Mouse (Mus musculus) ovary, adult 10 weeks (tissue): Measurements from ENCODE around the gene Mrpl48. TPM values are rescaled to one million over a fixed set of nuclear protein-coding genes. Genes with fewer than 3 reads are reported as not detected.

ENCODE experiments used
- polyA plus RNA-seq: library from polyadenylated mRNA; stranded (reverse); fragments of 350-450 nt; fragmentation: Illumina TruSeq; extraction: RNeasy Lipid Tissue Mini Kit (QIAGEN cat#74804); gene quantifications from one replicate; pipeline ENCODE4 v1.2.3, GENCODE M21; 2014

Gene Mrpl48
- polyA plus RNA-seq: 67.6 TPM

DNA sequence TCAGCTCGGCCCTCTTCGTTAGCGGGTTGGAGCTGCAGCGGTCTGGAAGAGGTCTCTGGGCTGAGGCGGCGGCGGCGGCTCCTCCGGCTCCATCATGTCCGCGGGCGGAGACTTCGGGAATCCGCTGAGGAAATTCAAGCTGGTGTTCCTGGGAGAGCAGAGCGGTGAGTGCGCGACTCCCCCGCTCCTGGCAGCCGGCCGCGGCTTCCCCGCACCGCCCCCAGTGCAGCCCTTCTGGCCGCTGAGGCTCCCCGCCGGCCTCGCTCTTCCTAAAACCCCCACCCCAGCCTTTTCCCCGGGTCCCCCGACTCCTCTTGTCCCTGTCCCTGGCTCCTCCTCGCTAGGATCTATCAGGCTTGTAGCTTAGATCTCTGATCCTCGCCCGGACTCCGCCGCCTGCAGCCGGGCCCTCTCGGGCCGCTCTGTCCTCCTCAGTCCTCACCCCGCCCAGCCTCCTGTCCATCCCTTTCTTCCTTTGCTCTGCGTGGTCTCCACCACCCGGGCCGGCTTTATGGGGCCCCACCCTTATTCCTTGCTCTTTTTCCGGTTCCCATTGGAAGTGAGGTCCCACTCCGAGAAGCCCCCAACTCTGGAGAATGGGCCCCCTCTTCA is at the start of gene Mrpl48:
Gene Mrpl48, minus strand, starts transcription at position 172 of the 612 bp plus-strand sequence.

DNA sequence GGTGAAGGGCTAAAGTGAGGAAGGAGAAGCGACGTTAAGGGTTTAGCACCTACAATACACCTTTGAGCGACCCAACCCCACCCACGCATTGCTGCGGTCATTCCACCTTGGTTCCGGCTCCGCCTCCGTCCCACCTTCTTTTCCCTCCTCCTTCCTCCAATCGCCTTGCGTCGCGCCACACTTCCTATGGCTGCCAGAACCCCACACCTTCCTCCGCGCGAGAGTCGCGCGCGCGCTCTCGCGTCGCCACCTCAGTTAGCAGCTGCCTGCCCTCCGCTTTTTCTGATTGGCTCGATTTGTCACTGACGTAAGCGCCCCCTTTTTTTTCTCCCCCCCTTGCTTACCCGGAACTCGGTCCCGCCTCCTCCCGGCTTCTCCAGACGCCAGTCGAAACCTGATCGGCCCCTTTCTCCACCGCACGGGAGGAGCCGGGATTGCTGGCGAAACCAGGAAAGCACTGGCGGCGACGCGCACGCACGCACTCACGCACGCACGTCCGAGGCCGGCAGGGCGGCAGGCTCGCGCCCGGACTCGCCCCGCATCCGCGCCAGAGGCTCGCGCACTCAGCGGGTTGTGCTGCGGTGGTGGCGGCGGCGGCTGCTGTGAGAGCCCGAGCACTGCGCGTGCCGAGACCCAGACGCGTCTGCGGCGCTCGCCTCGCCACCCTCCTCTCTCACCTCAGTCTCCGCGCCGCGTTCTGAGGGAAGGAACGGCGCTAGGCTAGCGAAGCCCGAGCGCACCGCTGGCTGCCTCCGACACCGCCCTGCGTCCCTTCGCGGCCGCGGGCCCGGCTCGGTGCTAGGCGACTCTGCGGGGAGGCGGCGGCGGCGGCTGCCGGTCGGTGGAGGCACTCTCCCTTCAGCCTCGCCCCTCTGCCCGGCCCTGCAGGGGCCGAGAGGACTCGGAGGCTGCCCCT is 629 bp downstream of the Mrpl48 start, which contains the start of gene Rab6a:
Gene Rab6a, plus strand, starts transcription at position 197 of the 916 bp plus-strand sequence.

DNA sequence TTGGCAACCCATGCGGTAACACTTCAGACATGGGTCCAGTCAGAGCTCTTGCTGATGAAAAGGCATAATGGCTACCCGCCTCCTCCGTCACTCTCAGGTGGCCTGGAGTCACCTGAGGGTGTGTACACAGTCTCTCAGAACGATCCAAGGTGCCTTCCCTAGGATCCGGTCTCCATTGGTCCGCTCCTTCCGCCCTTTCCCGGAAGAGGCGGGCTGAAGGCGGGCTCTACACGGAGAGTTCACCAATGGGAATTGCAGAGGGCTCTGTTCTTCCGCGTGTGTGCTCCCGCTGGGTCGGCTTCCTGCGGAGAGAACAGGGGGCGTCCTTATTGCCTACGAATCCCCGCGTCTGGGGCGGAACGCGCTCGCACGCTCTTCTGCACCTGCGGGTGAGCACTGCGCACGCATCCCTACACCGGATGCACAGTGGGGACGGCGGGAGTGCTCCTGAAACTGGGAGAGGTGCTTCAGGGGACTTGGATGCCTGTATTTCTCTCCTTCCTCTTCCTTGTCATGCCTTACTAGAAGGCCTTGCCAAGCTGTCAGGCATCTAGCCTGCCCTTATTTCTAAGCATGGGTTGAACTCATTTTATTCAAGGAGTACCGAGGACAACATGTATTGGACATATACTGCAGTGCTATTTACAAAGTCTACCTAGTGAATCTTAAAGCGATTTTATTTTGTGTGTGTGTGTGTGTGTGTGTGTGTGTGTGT is 71.1 kb downstream of the Mrpl48 start, which contains the start of gene Coa4:
Gene Coa4, plus strand, starts transcription at position 268 of the 715 bp plus-strand sequence.

DNA sequence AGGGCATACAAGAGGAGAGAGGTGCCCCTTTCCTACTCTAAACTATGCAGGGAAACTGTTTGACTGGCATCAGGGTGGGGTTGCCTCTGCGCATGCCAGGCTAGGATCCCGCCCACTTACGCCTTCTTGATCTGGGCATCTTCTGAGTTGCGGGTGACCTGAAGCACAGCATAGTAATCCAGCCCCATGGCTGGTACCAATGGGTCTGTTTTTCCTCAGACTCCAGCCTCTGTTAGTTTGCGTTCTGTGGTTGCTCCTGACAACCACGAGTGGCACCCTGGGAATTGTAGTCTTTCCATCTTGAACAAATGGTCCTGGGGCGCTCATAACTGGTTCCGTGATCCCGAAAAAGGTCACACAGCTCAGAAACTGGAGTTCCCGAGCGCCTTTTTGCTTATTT is 93.5 kb downstream of the Mrpl48 start, which contains the start of gene Dnajb13:
Gene Dnajb13, minus strand, starts transcription at position 388 of the 400 bp plus-strand sequence.

Other genes with a start within 250 kb of the Mrpl48 start
- 38.5 TPM for gene C2cd3, start 236.1 kb downstream of the Mrpl48 start, polyA plus RNA-seq
- 76.0 TPM for gene Ppme1, start 236.0 kb downstream of the Mrpl48 start, polyA plus RNA-seq
- gene Ucp3, start 135.3 kb downstream of the Mrpl48 start, polyA plus RNA-seq: not detected
- gene Ucp2, start 115.0 kb downstream of the Mrpl48 start, polyA plus RNA-seq: 11.1 TPM
- 17.0 TPM for gene Dnajb13, start 93.3 kb downstream of the Mrpl48 start, polyA plus RNA-seq
- gene Coa4, start 71.2 kb downstream of the Mrpl48 start, polyA plus RNA-seq: 8.6 TPM
- gene Rab6a, start 891 bp downstream of the Mrpl48 start, polyA plus RNA-seq: 410 TPM
- 11.0 TPM for gene Plekhb1, start 54.1 kb upstream of the Mrpl48 start, polyA plus RNA-seq
- gene Fam168a, start 98.3 kb upstream of the Mrpl48 start, polyA plus RNA-seq: 34.4 TPM